Mouse (Mus musculus) hindbrain, postnatal 0 days (tissue): Measurements from ENCODE around the gene Npdc1. TPM values are rescaled to one million over a fixed set of nuclear protein-coding genes. Genes with fewer than 3 reads are reported as not detected.

Experiments used
- ATAC-seq: fragments of 200-750 bp; cut with Nextera tagmentation; 2 replicates; pipeline ENCODE4 v1.8.0; 2017; ENCODE audit warnings: mild to moderate bottlenecking, moderate TSS enrichment, moderate library complexity
- DNase-seq: peaks from one replicate; pipeline ENCODE4 v3.0.0-alpha.2; 2015; ENCODE audit warnings: low spot score
- H3K27ac ChIP-seq: fragments of 300-500 bp; sonication (generic); 2 replicates; pipeline ENCODE4 v1.5.1; 2014; ENCODE audit warnings: mild to moderate bottlenecking
- H3K27me3 ChIP-seq: fragments of 300-500 bp; sonication (generic); 2 replicates; pipeline ENCODE4 v1.6.1; 2014; ENCODE audit warnings: low read length, mixed read lengths; ENCODE audit not compliant: insufficient read depth
- H3K36me3 ChIP-seq: fragments of 300-500 bp; sonication (generic); 2 replicates; pipeline ENCODE4 v1.6.1; 2014; ENCODE audit warnings: low read length, mixed read lengths; ENCODE audit not compliant: insufficient read depth
- H3K4me1 ChIP-seq: fragments of 300-500 bp; sonication (generic); 2 replicates; pipeline ENCODE4 v1.6.1; 2014; ENCODE audit warnings: antibody characterized with exemption, low read length, mixed read lengths; ENCODE audit not compliant: insufficient read depth
- H3K4me2 ChIP-seq: fragments of 300-500 bp; sonication (generic); 2 replicates; pipeline ENCODE4 v1.6.1; 2014; ENCODE audit warnings: low read depth, mild to moderate bottlenecking, low read length, moderate library complexity, mixed read lengths
- H3K4me3 ChIP-seq: fragments of 300-500 bp; sonication (generic); 2 replicates; pipeline ENCODE4 v1.5.1; 2014; ENCODE audit warnings: low read length
- H3K9ac ChIP-seq: fragments of 300-500 bp; sonication (generic); replicated peaks from 2 replicates; pipeline ENCODE4 v1.6.1; 2014; ENCODE audit warnings: mild to moderate bottlenecking, low read length, moderate library complexity, mixed read lengths
- H3K9me3 ChIP-seq: fragments of 300-500 bp; sonication (generic); 2 replicates; pipeline ENCODE4 v1.6.1; 2016; ENCODE audit warnings: low read length, mixed read lengths
- CTCF ChIP-seq: IDR thresholded peaks from 2 replicates; pipeline ENCODE4 v1.5.1; 2016; ENCODE audit warnings: antibody characterized with exemption, control low read depth, low read depth
- WGBS: fragments of 180-500 bp; shearing (Covaris S2); extraction: QIAGEN DNeasy Blood & Tissue Kit; methylation state at CpG from one replicate; pipeline ENCODE4 v1.1.7; 2014; 5-methylcytosine and 5-hydroxymethylcytosine counted together
- polyA plus RNA-seq: library from polyadenylated mRNA; unstranded; fragments of >200 nt; fragmentation: Nextera tagmentation; extraction: Ambion mirVana; gene quantifications from 2 replicates; pipeline ENCODE4 v1.2.1, GENCODE M21; 2015
- total RNA-seq: library from RNA; depleted of rRNA; stranded (reverse); fragments of >200 nt; gene quantifications from 2 replicates; pipeline ENCODE4 v1.2.3, GENCODE M21; 2014; rRNA removed

Npdc1 gene
- total RNA-seq (249 and 289 TPM in 2 replicates), polyA plus RNA-seq (416 and 422 TPM in 2 replicates)

- ATAC-seq (no peak), DNase-seq (no peak)
- Histone ChIP-seq H3K27me3 (peaks cover 23% of the 10 kb centered on the region), H3K9me3 (no peaks in the 10 kb centered on the region), H3K4me2 (peak within 1 kb of the TSS; percentile 58), H3K27ac (no peak within 1 kb of the TSS), H3K4me1 (peaks cover 27% of the 10 kb centered on the region; the same call in 1 of the 2 replicates), H3K9ac (no peak within 1 kb of the TSS), H3K36me3 (no peaks in the 10 kb centered on the region), H3K4me3 (no peak within 1 kb of the TSS; the same call in 1 of the 2 replicates)
- WGBS: 70% methylated on average over 8 of the region's 8 CpGs
- TF ChIP-seq CTCF: no peak
Measured at GRCm38 (mm10) chr2:25399051-25399450, at the start of gene Npdc1. Gene Npdc1 (plus strand): TSS chr2:25399351.

GRCm38 (mm10) chr2:25349499-25349898 lies 49.7 kb upstream of the Npdc1 start:
- WGBS: 98% methylated on average over 4 of the region's 4 CpGs
- Histone ChIP-seq H3K9me3 (no peaks in the 10 kb centered on the region), H3K27ac (no peak overlapping the region), H3K4me2 (no peak overlapping the region), H3K9ac (no peak overlapping the region), H3K4me3 (no peak overlapping the region), H3K36me3 (peaks cover 85% of the 10 kb centered on the region), H3K4me1 (no peaks in the 10 kb centered on the region), H3K27me3 (no peaks in the 10 kb centered on the region)
- ATAC-seq (no peak), DNase-seq (no peak)
- TF ChIP-seq CTCF: no peak

- Histone ChIP-seq H3K9me3 (no peaks in the 10 kb centered on the region), H3K4me3 (no peak overlapping the region), H3K9ac (no peak overlapping the region), H3K4me2 (no peak overlapping the region), H3K4me1 (peaks cover 8% of the 10 kb centered on the region), H3K36me3 (peaks cover 74% of the 10 kb centered on the region), H3K27ac (no peak overlapping the region), H3K27me3 (no peaks in the 10 kb centered on the region)
- 97% methylated on average over 3 of the region's 3 CpGs for WGBS
- ATAC-seq: no peak
- no peak for DNase-seq
- no peak for TF ChIP-seq CTCF
Measured at GRCm38 (mm10) chr2:25350701-25351100, 48.5 kb upstream of the Npdc1 start.

- no peak overlapping the region for H3K9ac ChIP-seq
- WGBS: 89% methylated on average over 6 of the region's 6 CpGs
- no peak for DNase-seq
- H3K4me3 ChIP-seq: no peak overlapping the region
- H3K27me3 ChIP-seq: no peaks in the 10 kb centered on the region
- no peak for TF ChIP-seq CTCF
- no peak overlapping the region for H3K4me2 ChIP-seq
- ATAC-seq: no peak
- H3K9me3 ChIP-seq: no peaks in the 10 kb centered on the region
- H3K4me1 ChIP-seq: peaks cover 18% of the 10 kb centered on the region
- H3K27ac ChIP-seq: no peak overlapping the region
- peaks cover 42% of the 10 kb centered on the region for H3K36me3 ChIP-seq
Measured at GRCm38 (mm10) chr2:25354211-25354610, 44.9 kb upstream of the Npdc1 start.

GRCm38 (mm10) chr2:25355419-25356066 lies 43.6 kb upstream of the Npdc1 start:
- 43% methylated on average over 18 of the region's 18 CpGs for WGBS
- peaks cover 18% of the 10 kb centered on the region for H3K4me1 ChIP-seq
- peak overlapping the region; percentile 92 for H3K4me2 ChIP-seq
- ATAC-seq (0 out of 2 replicates have a peak, but pooled peaks have one; percentile 31), DNase-seq (no peak)
- H3K9me3 ChIP-seq: no peaks in the 10 kb centered on the region
- TF ChIP-seq CTCF: no peak
- no peaks in the 10 kb centered on the region for H3K27me3 ChIP-seq
- H3K36me3 ChIP-seq: peaks cover 29% of the 10 kb centered on the region
- no peak overlapping the region for H3K27ac ChIP-seq
- peak overlapping the region; percentile 53; the same call in 1 of the 2 replicates for H3K9ac ChIP-seq
- peak overlapping the region; percentile 49 for H3K4me3 ChIP-seq

GRCm38 (mm10) chr2:25356208-25357079 lies 42.7 kb upstream of the Npdc1 start, which contains the start of gene Dpp7:
Gene Dpp7 (minus strand): TSS chr2:25356359.
- Histone ChIP-seq H3K4me1 (peaks cover 18% of the 10 kb centered on the region), H3K36me3 (peaks cover 22% of the 10 kb centered on the region), H3K9me3 (no peaks in the 10 kb centered on the region), H3K4me3 (peak within 1 kb of the TSS; percentile 49), H3K9ac (peak within 1 kb of the TSS; percentile 53), H3K4me2 (peak within 1 kb of the TSS; percentile 92), H3K27ac (peak within 1 kb of the TSS; percentile 51; the same call in 1 of the 2 replicates), H3K27me3 (no peaks in the 10 kb centered on the region)
- 2% methylated on average over 13 of the region's 13 CpGs for WGBS
- DNase-seq (peak; percentile 93), ATAC-seq (peak; percentile 88)
- no peak for TF ChIP-seq CTCF
